Mouse (Mus musculus) G1E (cell line): ENCODE measurements around the gene Kcnip1.

ENCODE experiments used
- CTCF ChIP-seq: IDR thresholded peaks from 2 replicates; pipeline ENCODE4 v1.5.1; 2012; ENCODE audit warnings: low read depth, low read length, inconsistent platforms, mixed read lengths
- GATA1 ChIP-seq: IDR thresholded peaks from 2 replicates; pipeline ENCODE4 v1.6.1; 2012; ENCODE audit warnings: borderline replicate concordance, low read length, inconsistent platforms, mixed read lengths
- GATA2 ChIP-seq: IDR thresholded peaks from 2 replicates; pipeline ENCODE4 v1.6.1; 2012; ENCODE audit warnings: low read depth, low read length, inconsistent platforms, borderline replicate concordance
- POLR2AphosphoS5 ChIP-seq: IDR thresholded peaks from 2 replicates; pipeline ENCODE4 v1.6.1; 2012; ENCODE audit warnings: low read depth, low read length, inconsistent platforms; ENCODE audit not compliant: insufficient replicate concordance
- TAL1 ChIP-seq: conservative IDR thresholded peaks from 2 replicates; pipeline ENCODE4 v1.6.1; 2012; ENCODE audit warnings: low read depth, low read length, inconsistent platforms, mixed read lengths

DNA sequence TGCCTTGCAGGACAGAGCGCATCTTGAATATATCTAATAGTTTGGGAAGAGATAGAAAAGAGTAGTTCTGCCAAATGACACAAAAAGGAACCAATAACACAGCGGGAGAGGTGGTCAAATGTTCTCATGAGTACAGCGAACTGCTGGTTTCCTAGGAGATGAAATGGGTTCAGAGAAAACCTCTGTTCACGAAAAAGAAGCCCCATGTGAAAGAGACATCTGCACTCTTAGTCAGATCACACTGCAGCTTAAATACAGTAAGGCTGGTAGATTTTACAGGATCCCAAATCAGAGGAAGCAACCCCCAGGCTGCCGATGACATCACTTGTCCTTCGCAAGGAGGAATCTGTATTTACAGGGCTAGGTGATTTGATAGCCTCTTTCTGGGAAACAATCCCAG lies 126.2 kb downstream of the Kcnip1 start:
- TF ChIP-seq CTCF (no peak), TAL1 (no peak), GATA1 (no peak), POLR2AphosphoS5 (no peak), GATA2 (no peak)
